Mouse (Mus musculus): ENCODE data around the gene Fcmr. TPM values are rescaled to one million over a fixed set of nuclear protein-coding genes. Genes with fewer than 3 reads are reported as not detected.

Fcmr gene
- total and polyA plus RNA-seq, 2 experiments from 2014 or later, result 2.2 to 2.5 TPM

DNA sequence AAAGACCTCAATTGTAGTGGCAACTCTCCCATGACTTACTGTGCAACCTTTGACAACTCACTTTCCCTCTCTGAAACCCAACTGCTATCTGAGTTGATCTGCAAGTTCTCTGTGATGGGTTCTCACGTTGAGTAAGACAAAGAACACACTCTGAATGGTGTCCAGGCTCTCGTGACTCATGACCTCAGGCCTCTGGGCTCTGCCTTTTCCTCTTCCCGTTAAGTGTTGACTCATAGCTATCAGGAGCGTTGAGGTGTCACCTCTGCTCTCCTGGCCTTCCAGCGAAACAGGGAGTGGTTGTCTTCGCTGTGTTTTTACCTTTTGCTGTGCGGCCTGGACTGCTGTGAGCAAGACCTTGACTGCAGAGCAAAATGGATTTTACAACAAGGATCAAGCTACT, 37.0 kb downstream of the Fcmr start:
- Histone ChIP-seq H3K4me2 (ENCODE audit: low read depth, low read length) (no peak overlapping the region), H3K4me1 (ENCODE audit: insufficient read depth, low read length) (no peaks in the 10 kb centered on the region), H3K27me3 (ENCODE audit: insufficient read depth, low read length) (no peaks in the 10 kb centered on the region), H3K9me3 (ENCODE audit: low read length) (no peaks in the 10 kb centered on the region), H3K36me3 (ENCODE audit: insufficient read depth, low read length) (no peaks in the 10 kb centered on the region), H3K9ac (replicated peaks; ENCODE audit: low read length) (no peak overlapping the region), H3K4me3 (ENCODE audit: low read length) (no peak overlapping the region), H3K27ac (no peak overlapping the region)
- no peak for ATAC-seq
- no peak for DNase-seq (ENCODE audit: low spot score)
- 86% methylated on average over 7 of the region's 7 CpGs for WGBS
- TF ChIP-seq CTCF (IDR thresholded peaks at IDR 0.05; ENCODE audit: low read depth), result no peak

GRCm38 (mm10) chr1:130911401-130912010, 46.0 kb downstream of the Fcmr start, which contains the start of gene Il20:
Gene Il20, minus strand, starts transcription at chr1:130911451.
- Histone ChIP-seq H3K36me3 (ENCODE audit: insufficient read depth, low read length) (no peaks in the 10 kb centered on the region), H3K27ac (no peak within 1 kb of the TSS), H3K9ac (replicated peaks; ENCODE audit: low read length) (no peak within 1 kb of the TSS), H3K27me3 (ENCODE audit: insufficient read depth, low read length) (no peaks in the 10 kb centered on the region), H3K4me1 (ENCODE audit: insufficient read depth, low read length) (no peaks in the 10 kb centered on the region), H3K4me2 (ENCODE audit: low read depth, low read length) (no peak within 1 kb of the TSS), H3K4me3 (ENCODE audit: low read length) (no peak within 1 kb of the TSS), H3K9me3 (ENCODE audit: low read length) (no peaks in the 10 kb centered on the region)
- no peak for ATAC-seq
- no peak for DNase-seq (ENCODE audit: low spot score)
- 68% methylated on average over 12 of the region's 12 CpGs for WGBS
- TF ChIP-seq CTCF (IDR thresholded peaks at IDR 0.05; ENCODE audit: low read depth), result no peak

- WGBS, result 32% methylated on average over 1 of the region's 1 CpGs
- Histone ChIP-seq H3K9me3 (ENCODE audit: low read length) (no peaks in the 10 kb centered on the region), H3K4me3 (ENCODE audit: low read length) (no peak overlapping the region), H3K9ac (replicated peaks; ENCODE audit: low read length) (no peak overlapping the region), H3K36me3 (ENCODE audit: insufficient read depth, low read length) (no peaks in the 10 kb centered on the region), H3K27me3 (ENCODE audit: insufficient read depth, low read length) (no peaks in the 10 kb centered on the region), H3K4me1 (ENCODE audit: insufficient read depth, low read length) (no peaks in the 10 kb centered on the region), H3K27ac (no peak overlapping the region), H3K4me2 (ENCODE audit: low read depth, low read length) (no peak overlapping the region)
- TF ChIP-seq CTCF (IDR thresholded peaks at IDR 0.05; ENCODE audit: low read depth), result no peak
- no peak for ATAC-seq
- no peak for DNase-seq (ENCODE audit: low spot score)
Measured at GRCm38 (mm10) chr1:130918323-130918980, 53.0 kb downstream of the Fcmr start.

DNA sequence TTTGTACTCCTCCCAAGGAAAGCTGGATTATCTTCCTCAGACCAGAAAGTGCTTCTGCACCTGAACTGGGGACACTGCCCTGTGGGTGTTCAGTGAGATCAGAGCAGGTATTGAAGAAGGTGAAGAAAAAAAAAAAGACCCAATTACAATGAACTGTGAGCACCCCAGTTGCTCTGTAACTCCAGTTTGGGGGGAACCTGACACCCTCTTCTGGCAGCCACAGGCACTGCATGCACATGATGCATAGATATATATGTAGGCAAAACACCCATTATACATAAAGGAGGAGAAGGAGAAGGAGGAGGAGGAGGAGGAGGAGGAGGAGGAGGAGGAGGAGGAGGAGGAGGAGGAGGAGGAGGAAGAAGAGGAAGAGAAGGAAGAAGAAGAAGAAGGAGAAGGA, 61.0 kb downstream of the Fcmr start:
- no peak for ATAC-seq
- Histone ChIP-seq H3K27ac (no peak overlapping the region), H3K4me1 (ENCODE audit: insufficient read depth, low read length) (no peaks in the 10 kb centered on the region), H3K9me3 (ENCODE audit: low read length) (no peaks in the 10 kb centered on the region), H3K9ac (replicated peaks; ENCODE audit: low read length) (no peak overlapping the region), H3K4me2 (ENCODE audit: low read depth, low read length) (no peak overlapping the region), H3K36me3 (ENCODE audit: insufficient read depth, low read length) (no peaks in the 10 kb centered on the region), H3K27me3 (ENCODE audit: insufficient read depth, low read length) (no peaks in the 10 kb centered on the region), H3K4me3 (ENCODE audit: low read length) (no peak overlapping the region)
- TF ChIP-seq CTCF (IDR thresholded peaks at IDR 0.05; ENCODE audit: low read depth), result no peak; the same call in 1 of the 2 replicates
- DNase-seq (ENCODE audit: low spot score), result no peak

Other genes starting within 250 kb of the Fcmr start
- not detected in 2 replicates for gene Zp3r, start 236.0 kb upstream of the Fcmr start, total RNA-seq (2014; rRNA removed)
- not detected in 2 replicates for gene Zp3r, start 236.0 kb upstream of the Fcmr start, polyA plus RNA-seq (2015; fragmentation: Nextera tagmentation; extraction: Ambion mirVana)
- gene C4bp, start 204.0 kb upstream of the Fcmr start, total RNA-seq (2014; rRNA removed), result not detected in 2 replicates
- 0.08 and 0.18 TPM in 2 replicates for gene C4bp, start 204.0 kb upstream of the Fcmr start, polyA plus RNA-seq (2015; fragmentation: Nextera tagmentation; extraction: Ambion mirVana)
- gene Gm29427, start 149.9 kb upstream of the Fcmr start, total RNA-seq (2014; rRNA removed), result not detected in 2 replicates
- not detected in 2 replicates for gene Gm29427, start 149.9 kb upstream of the Fcmr start, polyA plus RNA-seq (2015; fragmentation: Nextera tagmentation; extraction: Ambion mirVana)
- 10.4 and 11.9 TPM in 2 replicates for gene Yod1, start 148.3 kb upstream of the Fcmr start, total RNA-seq (2014; rRNA removed)
- 19.3 and 20.7 TPM in 2 replicates for gene Yod1, start 148.3 kb upstream of the Fcmr start, polyA plus RNA-seq (2015; fragmentation: Nextera tagmentation; extraction: Ambion mirVana)
- gene Pfkfb2, start 136.4 kb upstream of the Fcmr start, total RNA-seq (2014; rRNA removed), result 23.6 and 30.0 TPM in 2 replicates
- gene Pfkfb2, start 136.4 kb upstream of the Fcmr start, polyA plus RNA-seq (2015; fragmentation: Nextera tagmentation; extraction: Ambion mirVana), result 13.3 and 13.5 TPM in 2 replicates
- 0.32 and 1.3 TPM in 2 replicates for gene AA986860, start 133.7 kb upstream of the Fcmr start, total RNA-seq (2014; rRNA removed)
- gene AA986860, start 133.7 kb upstream of the Fcmr start, polyA plus RNA-seq (2015; fragmentation: Nextera tagmentation; extraction: Ambion mirVana), result 0.58 and 0.59 TPM in 2 replicates
- not detected in 2 replicates for gene Fcamr, start 64.8 kb upstream of the Fcmr start, total RNA-seq (2014; rRNA removed)
- gene Fcamr, start 64.8 kb upstream of the Fcmr start, polyA plus RNA-seq (2015; fragmentation: Nextera tagmentation; extraction: Ambion mirVana), result not detected in 2 replicates
- gene Pigr, start 39.0 kb upstream of the Fcmr start, total RNA-seq (2014; rRNA removed), result not detected in 2 replicates
- gene Pigr, start 39.0 kb upstream of the Fcmr start, polyA plus RNA-seq (2015; fragmentation: Nextera tagmentation; extraction: Ambion mirVana), result not detected in 2 replicates
- not detected in 2 replicates for gene Il24, start 21.8 kb downstream of the Fcmr start, total RNA-seq (2014; rRNA removed)
- gene Il24, start 21.8 kb downstream of the Fcmr start, polyA plus RNA-seq (2015; fragmentation: Nextera tagmentation; extraction: Ambion mirVana), result not detected in 2 replicates
- gene Il20, start 45.8 kb downstream of the Fcmr start, total RNA-seq (2014; rRNA removed), result not detected in 2 replicates
- not detected in 2 replicates for gene Il20, start 45.8 kb downstream of the Fcmr start, polyA plus RNA-seq (2015; fragmentation: Nextera tagmentation; extraction: Ambion mirVana)
- 0.37 TPM in 1 of 2 replicates, not detected in the other for gene Il19, start 74.4 kb downstream of the Fcmr start, total RNA-seq (2014; rRNA removed)
- 0.21 TPM in 1 of 2 replicates, not detected in the other for gene Il19, start 74.4 kb downstream of the Fcmr start, polyA plus RNA-seq (2015; fragmentation: Nextera tagmentation; extraction: Ambion mirVana)
- gene Il10, start 154.2 kb downstream of the Fcmr start, total RNA-seq (2014; rRNA removed), result not detected in 2 replicates
- not detected in 2 replicates for gene Il10, start 154.2 kb downstream of the Fcmr start, polyA plus RNA-seq (2015; fragmentation: Nextera tagmentation; extraction: Ambion mirVana)
- 71.1 and 74.2 TPM in 2 replicates for gene Mapkapk2, start 232.2 kb downstream of the Fcmr start, total RNA-seq (2014; rRNA removed)
- 19.7 and 21.2 TPM in 2 replicates for gene Mapkapk2, start 232.2 kb downstream of the Fcmr start, polyA plus RNA-seq (2015; fragmentation: Nextera tagmentation; extraction: Ambion mirVana)

Data from hindbrain, postnatal 0 days (tissue).